Mouse (Mus musculus): Measurements from ENCODE around the gene Elovl6.

Gene Elovl6

DNA sequence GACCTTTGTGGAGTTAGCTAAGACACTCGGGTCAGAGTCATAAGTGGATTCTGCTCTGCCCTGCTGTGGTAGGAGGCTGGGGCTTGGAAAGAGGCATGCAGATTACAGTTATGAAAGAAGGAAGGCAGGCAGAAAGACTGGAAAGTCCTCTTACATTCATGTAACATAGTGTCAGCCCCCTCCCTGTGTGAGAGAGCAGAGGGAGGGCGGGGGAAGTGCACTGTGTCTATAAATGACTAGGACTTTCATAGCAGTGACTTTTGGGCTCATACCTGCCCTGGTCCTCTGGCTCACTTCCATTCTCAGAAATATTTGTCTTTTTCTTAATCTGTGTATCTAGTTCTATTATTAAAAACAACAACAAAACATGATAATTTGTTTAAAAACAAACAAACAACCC lies 33.9 kb downstream of the Elovl6 start:
- DNase-seq (ENCODE audit: low spot score in 2 of 2): no peak

GRCm38 (mm10) chr3:129566876-129567275 lies 34.7 kb downstream of the Elovl6 start:
- DNase-seq (ENCODE audit: low spot score in 2 of 2): no peak

DNA sequence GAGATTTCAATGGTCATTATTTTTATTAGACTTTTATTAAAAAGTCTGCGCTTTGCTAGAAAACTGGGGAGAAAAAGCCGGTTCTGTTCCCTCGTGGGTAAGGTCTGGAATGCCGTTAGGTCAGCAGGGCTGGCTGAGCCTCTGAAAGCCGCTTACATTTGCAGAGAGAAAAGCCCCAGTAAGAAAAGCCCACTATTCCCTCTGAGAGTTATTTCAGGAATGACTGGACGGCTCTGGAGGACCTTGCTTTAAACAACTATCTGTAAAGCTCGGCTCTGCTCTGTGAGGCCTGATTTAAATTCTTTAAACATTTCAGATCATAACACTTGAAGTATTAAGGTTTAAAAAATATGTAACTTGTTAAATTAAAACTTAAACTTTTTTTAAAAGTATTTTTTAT lies 36.4 kb downstream of the Elovl6 start:
- DNase-seq (ENCODE audit: low spot score in 2 of 2): no peak

GRCm38 (mm10) chr3:129570989-129571388 lies 38.8 kb downstream of the Elovl6 start:
- DNase-seq (ENCODE audit: low spot score in 2 of 2): no peak

- DNase-seq (ENCODE audit: low spot score in 2 of 2): no peak
Measured at GRCm38 (mm10) chr3:129571642-129572041, 39.5 kb downstream of the Elovl6 start.

DNA sequence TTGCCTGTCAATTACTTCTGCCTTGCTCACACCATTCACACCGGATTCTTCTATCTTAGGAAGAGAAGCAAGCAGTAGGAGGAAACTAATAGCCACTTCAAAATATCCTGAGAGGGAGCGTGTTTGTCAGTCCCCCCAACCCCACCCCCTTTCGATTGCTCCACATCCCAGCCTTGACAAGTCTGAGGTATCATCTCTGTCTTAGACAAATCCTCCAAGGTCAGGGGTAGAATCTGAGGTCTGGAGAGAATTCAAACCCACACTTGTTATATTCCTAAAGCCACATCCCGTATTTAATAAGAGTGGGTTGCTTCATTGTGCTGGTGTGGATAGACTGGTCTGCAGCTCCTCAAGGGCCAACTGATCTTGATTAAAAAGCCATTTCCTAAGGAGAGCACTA lies 40.8 kb downstream of the Elovl6 start:
- DNase-seq (ENCODE audit: low spot score in 2 of 2): no peak

DNA sequence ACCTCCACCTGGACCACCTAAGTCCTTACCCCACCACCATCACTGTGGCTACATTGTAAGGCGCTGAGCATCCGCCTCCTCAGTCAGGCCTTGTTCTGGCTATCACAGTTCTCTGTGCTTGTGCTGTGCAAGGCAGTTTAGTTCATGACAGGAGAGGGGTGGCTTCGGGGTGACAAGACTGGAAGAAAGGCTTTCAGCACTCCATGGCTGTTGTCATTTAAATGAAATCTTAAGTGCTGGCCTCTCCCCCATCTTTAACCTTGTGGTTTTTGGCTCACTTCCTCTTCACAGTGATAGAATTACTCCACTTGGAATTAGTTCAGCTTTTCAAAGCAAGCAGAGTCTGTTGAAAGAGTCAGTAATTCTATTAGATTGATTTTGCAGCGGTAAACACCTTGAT lies 41.5 kb downstream of the Elovl6 start:
- DNase-seq (ENCODE audit: low spot score in 2 of 2): no peak

DNA sequence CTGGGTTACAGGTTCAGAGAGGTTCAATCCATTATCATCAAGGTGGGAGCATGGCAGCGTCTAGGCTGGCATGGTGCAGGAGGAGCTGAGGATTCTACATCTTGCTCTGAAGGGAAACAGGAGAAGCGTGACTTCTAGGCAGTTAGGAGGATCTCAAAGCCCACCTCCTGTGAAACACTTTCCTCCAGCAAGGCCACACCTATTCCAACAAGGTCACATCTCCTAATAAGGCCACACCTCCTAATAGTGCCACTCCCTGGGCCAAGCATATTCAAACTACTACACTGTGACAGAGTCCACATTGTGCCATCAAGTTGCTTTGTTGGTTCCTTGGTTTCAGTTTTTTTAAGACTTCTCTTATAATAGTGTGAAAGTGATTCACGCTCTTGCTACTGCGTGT lies 42.9 kb downstream of the Elovl6 start:
- DNase-seq (ENCODE audit: low spot score in 2 of 2): no peak

GRCm38 (mm10) chr3:129576522-129576921 lies 44.4 kb downstream of the Elovl6 start:
- DNase-seq (ENCODE audit: low spot score in 2 of 2): no peak

- no peak for DNase-seq (ENCODE audit: low spot score in 2 of 2)
Measured at GRCm38 (mm10) chr3:129578741-129579475, 46.8 kb downstream of the Elovl6 start.

- DNase-seq (ENCODE audit: low spot score in 2 of 2): no peak
Measured at GRCm38 (mm10) chr3:129581024-129581423, 48.9 kb downstream of the Elovl6 start.

DNA sequence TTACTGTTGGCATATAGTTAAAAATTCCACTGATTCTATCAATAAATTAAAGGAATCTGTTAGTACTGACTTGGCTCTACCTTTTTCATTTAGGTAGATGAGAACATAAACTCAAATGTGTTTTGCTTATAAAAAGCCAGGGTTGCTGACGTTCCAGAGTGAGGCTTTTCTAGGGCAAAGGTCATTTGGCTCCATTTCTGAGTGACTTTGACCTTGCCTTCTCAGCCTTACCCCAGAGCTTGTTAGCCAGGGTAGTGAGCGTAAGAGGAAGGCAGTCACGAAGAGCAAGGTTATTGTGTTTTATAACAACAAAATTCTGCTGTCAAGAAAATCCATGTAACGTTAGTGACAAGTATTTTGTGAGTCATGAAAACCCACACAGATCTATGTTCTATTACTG lies 50.3 kb downstream of the Elovl6 start:
- DNase-seq (ENCODE audit: low spot score in 2 of 2): no peak

- DNase-seq (ENCODE audit: low spot score in 2 of 2): no peak
Measured at GRCm38 (mm10) chr3:129583290-129583689, 51.1 kb downstream of the Elovl6 start.

DNA sequence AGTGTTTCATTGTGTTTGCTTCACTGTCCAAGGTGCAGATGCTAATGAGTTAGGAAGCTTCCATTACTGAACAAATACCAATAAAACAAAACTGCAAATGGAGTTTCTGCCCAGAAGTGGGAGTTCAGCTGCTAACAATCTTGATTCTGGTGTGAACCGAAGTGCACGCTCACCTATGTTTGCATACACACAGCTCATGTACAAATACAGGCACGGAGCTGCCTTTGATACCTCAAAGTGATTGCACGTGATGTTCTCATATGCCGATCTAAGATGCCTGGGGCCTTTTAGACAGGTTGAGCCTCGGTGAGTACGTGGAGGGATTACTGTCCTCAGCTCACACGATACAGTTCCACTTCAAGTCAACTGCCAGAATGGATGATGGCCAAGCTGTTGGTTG lies 55.8 kb downstream of the Elovl6 start:
- DNase-seq (ENCODE audit: low spot score in 2 of 2): no peak

DNA sequence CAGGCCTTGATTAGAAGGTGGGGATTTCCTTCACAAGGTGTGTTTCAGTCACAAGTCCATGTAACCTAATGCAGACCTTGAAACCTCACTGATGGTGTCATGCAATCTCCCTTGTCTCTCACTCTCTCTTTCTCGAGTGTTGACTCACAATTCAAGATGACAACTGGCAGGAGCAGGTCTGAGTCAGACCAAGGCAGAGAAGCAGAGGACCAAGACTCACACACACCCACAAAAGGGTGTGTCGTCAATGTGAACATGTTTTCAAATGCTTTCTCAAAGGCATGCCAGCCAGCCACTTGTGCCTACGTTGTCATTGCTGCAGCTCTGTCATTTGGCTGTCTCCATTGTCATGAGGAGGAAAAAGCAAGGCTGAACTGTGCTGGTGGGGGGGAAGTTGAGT lies 56.6 kb downstream of the Elovl6 start:
- no peak for DNase-seq (ENCODE audit: low spot score in 2 of 2)

DNA sequence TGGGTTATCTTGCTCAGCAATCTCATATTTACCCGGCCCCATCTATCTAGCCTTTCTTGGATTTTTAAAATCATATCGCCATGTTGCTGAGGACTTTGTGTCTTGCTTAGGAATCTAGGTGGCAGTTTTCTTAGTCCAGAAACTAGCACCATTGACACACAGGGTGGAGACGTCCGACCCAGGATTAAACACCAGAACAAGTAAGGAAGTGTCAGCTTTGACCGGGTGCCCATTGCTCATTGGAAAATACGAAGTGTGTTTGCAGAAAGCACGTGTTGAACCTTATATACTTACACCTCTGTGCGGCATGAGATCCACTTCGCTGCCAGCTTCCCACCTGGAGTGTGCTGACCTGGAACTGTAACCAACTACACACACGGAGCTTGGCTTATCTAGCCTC lies 57.5 kb downstream of the Elovl6 start:
- DNase-seq (ENCODE audit: low spot score in 2 of 2): no peak

- DNase-seq (ENCODE audit: low spot score in 2 of 2): peak; percentile 77 to 86
Measured at GRCm38 (mm10) chr3:129590548-129591226, 58.5 kb downstream of the Elovl6 start.

DNA sequence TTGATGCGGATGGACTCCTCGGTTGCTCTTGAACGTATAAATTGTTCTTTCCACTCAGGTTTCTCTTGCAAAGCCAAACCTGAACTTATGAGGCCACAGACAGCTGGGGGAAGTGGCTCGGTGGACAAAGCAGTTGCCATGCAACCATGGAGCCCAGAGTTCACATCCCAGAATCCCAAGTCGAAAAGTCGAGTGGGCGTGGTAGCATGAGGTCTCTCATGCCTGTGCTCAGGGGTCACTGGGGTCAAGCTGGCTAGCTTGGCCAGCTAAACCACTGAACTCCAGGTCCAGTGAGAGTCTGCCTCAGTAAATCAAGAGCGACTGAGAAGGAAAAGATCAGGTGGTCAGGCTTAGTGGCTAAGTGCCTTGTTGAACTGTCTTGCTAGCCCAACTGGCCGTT lies 59.1 kb downstream of the Elovl6 start:
- no peak for DNase-seq (ENCODE audit: low spot score in 2 of 2)

DNA sequence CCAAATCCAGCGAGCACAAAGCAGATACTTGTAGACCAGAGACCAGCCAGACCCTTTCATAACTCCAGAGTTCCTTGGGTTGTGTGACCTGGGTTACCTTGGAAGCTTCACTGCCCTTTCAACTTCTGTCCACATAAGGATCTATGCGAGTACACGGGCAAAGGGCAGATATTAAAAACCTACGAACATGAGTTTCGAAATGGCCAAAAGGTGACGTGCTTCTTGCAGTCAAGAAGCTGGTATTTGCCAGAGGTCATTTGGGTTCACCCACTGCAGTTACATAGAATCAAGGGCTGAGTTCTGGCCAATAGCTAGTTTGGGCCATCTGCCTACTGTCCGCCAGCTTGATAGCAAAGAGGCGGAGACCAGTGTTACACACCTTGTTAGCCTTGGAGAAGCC lies 59.6 kb downstream of the Elovl6 start:
- no peak for DNase-seq (ENCODE audit: low spot score in 2 of 2)

- DNase-seq (ENCODE audit: low spot score in 2 of 2): no peak
Measured at GRCm38 (mm10) chr3:129593001-129593400, 60.8 kb downstream of the Elovl6 start.

- no peak for DNase-seq (ENCODE audit: low spot score in 2 of 2)
Measured at GRCm38 (mm10) chr3:129593735-129594134, 61.6 kb downstream of the Elovl6 start.

- no peak for DNase-seq (ENCODE audit: low spot score in 2 of 2)
Measured at GRCm38 (mm10) chr3:129596098-129596497, 63.9 kb downstream of the Elovl6 start.

GRCm38 (mm10) chr3:129602289-129602688 lies 70.1 kb downstream of the Elovl6 start:
- DNase-seq (ENCODE audit: low spot score in 2 of 2): no peak

DNA sequence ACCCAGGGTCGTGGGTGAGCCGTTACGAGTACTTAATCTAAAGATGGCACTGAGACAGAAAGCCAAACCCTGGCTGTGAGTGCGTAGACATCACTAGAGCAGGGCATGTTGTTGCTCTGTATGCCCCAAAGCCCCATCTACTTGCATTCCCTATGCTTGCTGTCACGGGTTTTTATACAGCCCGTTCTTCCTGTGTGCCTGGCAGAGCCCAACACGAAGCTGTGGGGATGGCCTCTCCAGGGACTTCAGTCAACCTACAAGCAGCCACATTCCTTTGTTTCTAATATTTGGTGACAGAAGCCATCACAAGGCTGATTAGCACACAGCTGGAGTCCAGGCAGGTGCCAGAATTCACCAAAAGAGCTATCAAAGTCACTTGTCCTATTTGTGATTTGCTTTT lies 73.3 kb downstream of the Elovl6 start:
- no peak for DNase-seq (ENCODE audit: low spot score in 2 of 2)
